Mouse (Mus musculus) hindbrain, embryonic 15.5 days (tissue): ENCODE results near the gene Trank1. TPM values are rescaled to one million over a fixed set of nuclear protein-coding genes. Genes with fewer than 3 reads are reported as not detected.
A peak's percentile ranks its signal among the peaks of the same experiment; 100 is the strongest.

Experiments
- ATAC-seq: fragments of 200-750 bp; cut with Nextera tagmentation; 2 replicates; pipeline ENCODE4 v1.8.0; 2017; ENCODE audit warnings: low read depth, moderate number of reproducible peaks, moderate TSS enrichment; ENCODE audit not compliant: low FRiP score
- H3K27ac ChIP-seq: fragments of 300-500 bp; sonication (generic); replicated peaks from 2 replicates; pipeline ENCODE4 v1.5.1; 2015; ENCODE audit warnings: mild to moderate bottlenecking, inconsistent platforms
- H3K27me3 ChIP-seq: fragments of 300-500 bp; sonication (generic); 2 replicates; pipeline ENCODE4 v1.6.1; 2015; ENCODE audit warnings: control low read depth, inconsistent platforms
- H3K36me3 ChIP-seq: fragments of 300-500 bp; sonication (generic); 2 replicates; pipeline ENCODE4 v1.6.1; 2015; ENCODE audit warnings: control low read depth, inconsistent platforms
- H3K4me1 ChIP-seq: fragments of 300-500 bp; sonication (generic); replicated peaks from 2 replicates; pipeline ENCODE4 v1.6.1; 2015; ENCODE audit warnings: control low read depth, inconsistent platforms
- H3K4me2 ChIP-seq: fragments of 300-500 bp; sonication (generic); 2 replicates; pipeline ENCODE4 v1.6.1; 2015; ENCODE audit warnings: moderate library complexity, mild to moderate bottlenecking, inconsistent platforms
- H3K4me3 ChIP-seq: fragments of 300-500 bp; sonication (generic); 2 replicates; pipeline ENCODE4 v1.5.1; 2015; ENCODE audit warnings: mild to moderate bottlenecking, inconsistent platforms
- H3K9ac ChIP-seq: fragments of 300-500 bp; sonication (generic); 2 replicates; pipeline ENCODE4 v1.6.1; 2015; ENCODE audit warnings: inconsistent platforms
- H3K9me3 ChIP-seq: fragments of 300-500 bp; sonication (generic); 2 replicates; pipeline ENCODE4 v1.6.1; 2016; ENCODE audit warnings: control low read depth, inconsistent platforms
- WGBS: fragments of 180-500 bp; shearing (Covaris S2); methylation state at CpG from one replicate; pipeline ENCODE4 v1.1.7; 2015; 5-methylcytosine and 5-hydroxymethylcytosine counted together
- polyA plus RNA-seq: library from polyadenylated mRNA; unstranded; fragments of >200 nt; fragmentation: Nextera tagmentation; extraction: Ambion mirVana; gene quantifications from 2 replicates; pipeline ENCODE4 v1.2.1, GENCODE M21; 2015

Gene Trank1
- polyA plus RNA-seq, 1 experiment from 2014 or later: 11.0 TPM

- WGBS: 67% methylated on average over 6 of the region's 6 CpGs
- no peak for ATAC-seq
- Histone ChIP-seq H3K27me3 (no peaks in the 10 kb centered on the region), H3K9ac (no peak overlapping the region), H3K27ac (no peak overlapping the region), H3K4me1 (peaks cover 16% of the 10 kb centered on the region), H3K4me2 (no peak overlapping the region), H3K9me3 (no peaks in the 10 kb centered on the region), H3K36me3 (no peaks in the 10 kb centered on the region), H3K4me3 (no peak overlapping the region)
Measured at GRCm38 (mm10) chr9:111408012-111408411, 96.5 kb downstream of the Trank1 start.

- Histone ChIP-seq H3K9me3 (no peaks in the 10 kb centered on the region), H3K27ac (no peak overlapping the region), H3K27me3 (no peaks in the 10 kb centered on the region), H3K9ac (no peak overlapping the region), H3K4me3 (no peak overlapping the region), H3K36me3 (no peaks in the 10 kb centered on the region), H3K4me1 (peaks cover 19% of the 10 kb centered on the region), H3K4me2 (no peak overlapping the region)
- ATAC-seq: no peak
- WGBS: 83% methylated on average over 10 of the region's 10 CpGs
Measured at GRCm38 (mm10) chr9:111408427-111408826, 96.9 kb downstream of the Trank1 start.

GRCm38 (mm10) chr9:111412471-111413160 is 101.1 kb downstream of the Trank1 start:
- Histone ChIP-seq H3K9me3 (no peaks in the 10 kb centered on the region), H3K4me2 (peak overlapping the region; percentile 42), H3K4me1 (peaks cover 19% of the 10 kb centered on the region), H3K4me3 (peak overlapping the region; percentile 10; the same call in 1 of the 2 replicates), H3K27me3 (no peaks in the 10 kb centered on the region), H3K36me3 (no peaks in the 10 kb centered on the region), H3K9ac (0 out of 2 replicates have a peak overlapping the region, but pooled peaks have one; percentile 2), H3K27ac (peak overlapping the region; percentile 73)
- 29% methylated on average over 16 of the region's 16 CpGs for WGBS
- peak; percentile 64 for ATAC-seq

GRCm38 (mm10) chr9:111421862-111422261 is 110.3 kb downstream of the Trank1 start:
- Histone ChIP-seq H3K9me3 (no peaks in the 10 kb centered on the region), H3K36me3 (no peaks in the 10 kb centered on the region), H3K9ac (no peak overlapping the region), H3K4me3 (no peak overlapping the region), H3K4me2 (no peak overlapping the region), H3K27me3 (no peaks in the 10 kb centered on the region), H3K27ac (no peak overlapping the region), H3K4me1 (peaks cover 4% of the 10 kb centered on the region)
- no peak for ATAC-seq
- 89% methylated on average over 2 of the region's 2 CpGs for WGBS

- no peak overlapping the region for H3K4me3 ChIP-seq
- no peak for ATAC-seq
- 65% methylated on average over 5 of the region's 5 CpGs for WGBS
- H3K4me1 ChIP-seq: peaks cover 4% of the 10 kb centered on the region
- no peak overlapping the region for H3K9ac ChIP-seq
- no peaks in the 10 kb centered on the region for H3K9me3 ChIP-seq
- no peaks in the 10 kb centered on the region for H3K36me3 ChIP-seq
- no peaks in the 10 kb centered on the region for H3K27me3 ChIP-seq
- no peak overlapping the region for H3K4me2 ChIP-seq
- H3K27ac ChIP-seq: no peak overlapping the region
Measured at GRCm38 (mm10) chr9:111422567-111422966, 111.0 kb downstream of the Trank1 start.

- Histone ChIP-seq H3K27me3 (no peaks in the 10 kb centered on the region), H3K4me3 (no peak overlapping the region), H3K27ac (no peak overlapping the region), H3K4me2 (no peak overlapping the region), H3K9ac (no peak overlapping the region), H3K4me1 (peaks cover 4% of the 10 kb centered on the region), H3K9me3 (no peaks in the 10 kb centered on the region), H3K36me3 (no peaks in the 10 kb centered on the region)
- 34% methylated on average over 6 of the region's 6 CpGs for WGBS
- ATAC-seq: no peak
Measured at GRCm38 (mm10) chr9:111425113-111425512, 113.6 kb downstream of the Trank1 start.

- peak; percentile 8; the same call in 1 of the 2 replicates for ATAC-seq
- H3K27me3 ChIP-seq: no peaks in the 10 kb centered on the region
- no peaks in the 10 kb centered on the region for H3K36me3 ChIP-seq
- 51% methylated on average over 4 of the region's 4 CpGs for WGBS
- H3K4me3 ChIP-seq: no peak overlapping the region
- H3K4me1 ChIP-seq: peaks cover 4% of the 10 kb centered on the region
- H3K4me2 ChIP-seq: no peak overlapping the region
- H3K9me3 ChIP-seq: no peaks in the 10 kb centered on the region
- no peak overlapping the region for H3K27ac ChIP-seq
- H3K9ac ChIP-seq: no peak overlapping the region
Measured at GRCm38 (mm10) chr9:111425952-111426351, 114.4 kb downstream of the Trank1 start.

- 84% methylated on average over 9 of the region's 9 CpGs for WGBS
Measured at GRCm38 (mm10) chr9:111427891-111428555, 116.5 kb downstream of the Trank1 start.

GRCm38 (mm10) chr9:111428698-111429362 is 117.3 kb downstream of the Trank1 start:
- 72% methylated on average over 8 of the region's 8 CpGs for WGBS
- Histone ChIP-seq H3K4me3 (no peak overlapping the region), H3K27me3 (no peaks in the 10 kb centered on the region), H3K36me3 (no peaks in the 10 kb centered on the region), H3K4me1 (peaks cover 4% of the 10 kb centered on the region), H3K9ac (no peak overlapping the region), H3K27ac (no peak overlapping the region), H3K4me2 (no peak overlapping the region), H3K9me3 (no peaks in the 10 kb centered on the region)
- no peak for ATAC-seq

More at GRCm38 (mm10) chr9:111427891-111428555, 116.5 kb downstream of the Trank1 start:
- no peaks in the 10 kb centered on the region for H3K36me3 ChIP-seq
- H3K9me3 ChIP-seq: no peaks in the 10 kb centered on the region
- H3K27ac ChIP-seq: no peak overlapping the region
- no peak overlapping the region for H3K4me3 ChIP-seq
- no peak overlapping the region for H3K4me2 ChIP-seq
- no peaks in the 10 kb centered on the region for H3K27me3 ChIP-seq
- ATAC-seq: no peak
- peaks cover 4% of the 10 kb centered on the region for H3K4me1 ChIP-seq
- no peak overlapping the region for H3K9ac ChIP-seq

- peaks cover 4% of the 10 kb centered on the region for H3K4me1 ChIP-seq
- no peaks in the 10 kb centered on the region for H3K36me3 ChIP-seq
- H3K4me2 ChIP-seq: no peak overlapping the region
- ATAC-seq: no peak
- no peak overlapping the region for H3K9ac ChIP-seq
- no peaks in the 10 kb centered on the region for H3K9me3 ChIP-seq
- H3K27ac ChIP-seq: no peak overlapping the region
- H3K27me3 ChIP-seq: no peaks in the 10 kb centered on the region
- no peak overlapping the region for H3K4me3 ChIP-seq
- 38% methylated on average over 2 of the region's 2 CpGs for WGBS
Measured at GRCm38 (mm10) chr9:111429363-111429750, 117.8 kb downstream of the Trank1 start.

- Histone ChIP-seq H3K27me3 (peaks cover 13% of the 10 kb centered on the region; the same call in 1 of the 2 replicates), H3K9ac (no peak overlapping the region), H3K36me3 (no peaks in the 10 kb centered on the region), H3K9me3 (no peaks in the 10 kb centered on the region), H3K4me2 (no peak overlapping the region), H3K4me1 (peaks cover 8% of the 10 kb centered on the region), H3K4me3 (no peak overlapping the region), H3K27ac (no peak overlapping the region)
- ATAC-seq: no peak
- WGBS: 93% methylated on average over 2 of the region's 2 CpGs
Measured at GRCm38 (mm10) chr9:111435429-111435828, 123.9 kb downstream of the Trank1 start.
